Mouse (Mus musculus) midbrain, embryonic 11.5 days (tissue): ENCODE results near the gene Dph5. TPM values are rescaled to one million over a fixed set of nuclear protein-coding genes. Genes with fewer than 3 reads are reported as not detected.

Source experiments
- ATAC-seq: fragments of 200-750 bp; cut with Nextera tagmentation; 2 replicates; pipeline ENCODE4 v1.8.0; 2017; ENCODE audit warnings: moderate TSS enrichment, moderate library complexity; ENCODE audit not compliant: low FRiP score
- DNase-seq: peaks from one replicate; pipeline ENCODE4 v3.0.0; 2015; ENCODE audit warnings: low spot score; ENCODE audit errors: missing footprints
- H3K27ac ChIP-seq: fragments of 300-500 bp; sonication (generic); 2 replicates; pipeline ENCODE4 v1.5.1; 2014; ENCODE audit warnings: low read depth, low read length
- H3K27me3 ChIP-seq: fragments of 300-500 bp; sonication (generic); 2 replicates; pipeline ENCODE4 v1.6.1; 2014; ENCODE audit warnings: mild to moderate bottlenecking, low read length, moderate library complexity, mixed read lengths; ENCODE audit not compliant: control insufficient read depth, insufficient read depth
- H3K36me3 ChIP-seq: fragments of 300-500 bp; sonication (generic); 2 replicates; pipeline ENCODE4 v1.6.1; 2014; ENCODE audit warnings: mild to moderate bottlenecking, low read length, moderate library complexity, mixed read lengths; ENCODE audit not compliant: control insufficient read depth, insufficient read depth
- H3K4me1 ChIP-seq: fragments of 300-500 bp; sonication (generic); 2 replicates; pipeline ENCODE4 v1.6.1; 2014; ENCODE audit warnings: low read length; ENCODE audit not compliant: control insufficient read depth, insufficient read depth
- H3K4me2 ChIP-seq: fragments of 300-500 bp; sonication (generic); 2 replicates; pipeline ENCODE4 v1.6.1; 2014; ENCODE audit warnings: mild to moderate bottlenecking, moderate library complexity
- H3K4me3 ChIP-seq: fragments of 300-500 bp; sonication (generic); 2 replicates; pipeline ENCODE4 v1.5.1; 2014; ENCODE audit warnings: low read depth, low read length
- H3K9ac ChIP-seq: fragments of 300-500 bp; sonication (generic); 2 replicates; pipeline ENCODE4 v1.6.1; 2014; ENCODE audit warnings: low read length
- H3K9me3 ChIP-seq: fragments of 300-500 bp; sonication (generic); 2 replicates; pipeline ENCODE4 v1.6.1; 2016; ENCODE audit warnings: low read length; ENCODE audit not compliant: control insufficient read depth
- WGBS: fragments of 180-500 bp; shearing (Covaris S2); extraction: QIAGEN DNeasy Blood & Tissue Kit; methylation state at CpG from one replicate; pipeline ENCODE4 v1.1.7; 2014; 5-methylcytosine and 5-hydroxymethylcytosine counted together
- polyA plus RNA-seq: library from polyadenylated mRNA; unstranded; fragments of >200 nt; fragmentation: Nextera tagmentation; extraction: Ambion mirVana; gene quantifications from 2 replicates; pipeline ENCODE4 v1.2.1, GENCODE M21; 2014

The Dph5 gene
- 25.2 and 28.4 TPM in 2 replicates for polyA plus RNA-seq

GRCm38 (mm10) chr3:115887427-115888309, at the start of gene Dph5:
Dph5 (plus strand) TSS chr3:115887837.
- WGBS = under 1% methylated on average over 40 of the region's 40 CpGs
- H3K4me3 ChIP-seq = peak within 1 kb of the TSS; percentile 77
- H3K4me1 ChIP-seq = 0 out of 2 replicates have a peak, but pooled peaks cover 2% of the 10 kb centered on the region
- H3K36me3 ChIP-seq = no peaks in the 10 kb centered on the region
- peak; percentile 95 for ATAC-seq
- H3K27ac ChIP-seq = peak within 1 kb of the TSS; percentile 48; the same call in 1 of the 2 replicates
- no peaks in the 10 kb centered on the region for H3K27me3 ChIP-seq
- H3K9ac ChIP-seq = peak within 1 kb of the TSS; percentile 80
- no peaks in the 10 kb centered on the region for H3K9me3 ChIP-seq
- H3K4me2 ChIP-seq = peak within 1 kb of the TSS; percentile 74
- peak; percentile 99 for DNase-seq

DNA sequence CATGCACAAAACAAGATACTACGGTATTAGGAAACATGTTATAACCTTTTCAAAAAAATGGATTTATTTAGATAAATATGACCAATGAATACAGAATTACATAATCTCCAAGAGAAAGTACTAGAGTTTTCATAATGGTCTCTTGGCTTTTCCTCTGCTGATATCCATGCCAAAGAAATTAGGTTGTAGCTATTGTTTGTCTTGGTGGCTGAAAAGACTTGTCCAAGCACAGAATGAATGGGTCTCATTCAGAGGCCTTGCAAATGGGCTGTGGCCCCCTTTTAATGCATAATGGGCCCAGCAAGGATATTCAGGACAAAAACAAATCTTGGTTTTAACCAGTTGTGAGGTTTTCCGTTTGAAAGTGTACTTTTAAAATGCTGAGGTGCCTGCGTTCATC, 43.1 kb upstream of the Dph5 start:
- H3K27me3 ChIP-seq = no peaks in the 10 kb centered on the region
- no peaks in the 10 kb centered on the region for H3K9me3 ChIP-seq
- H3K4me2 ChIP-seq = no peak overlapping the region
- no peaks in the 10 kb centered on the region for H3K36me3 ChIP-seq
- no peak for ATAC-seq
- no peak overlapping the region for H3K27ac ChIP-seq
- WGBS = 37% methylated on average over 3 of the region's 3 CpGs
- H3K9ac ChIP-seq = no peak overlapping the region
- no peak overlapping the region for H3K4me3 ChIP-seq
- no peak for DNase-seq
- no peaks in the 10 kb centered on the region for H3K4me1 ChIP-seq

- H3K9ac ChIP-seq = no peak overlapping the region
- DNase-seq (no peak), ATAC-seq (no peak)
- 76% methylated on average over 5 of the region's 5 CpGs for WGBS
- no peaks in the 10 kb centered on the region for H3K27me3 ChIP-seq
- no peaks in the 10 kb centered on the region for H3K36me3 ChIP-seq
- no peaks in the 10 kb centered on the region for H3K4me1 ChIP-seq
- no peak overlapping the region for H3K4me2 ChIP-seq
- H3K27ac ChIP-seq = no peak overlapping the region
- no peaks in the 10 kb centered on the region for H3K9me3 ChIP-seq
- no peak overlapping the region for H3K4me3 ChIP-seq
Measured at GRCm38 (mm10) chr3:115845032-115845618, 42.5 kb upstream of the Dph5 start.

GRCm38 (mm10) chr3:115845724-115846123, 41.9 kb upstream of the Dph5 start:
- Histone ChIP-seq H3K27me3 (no peaks in the 10 kb centered on the region), H3K36me3 (no peaks in the 10 kb centered on the region), H3K27ac (no peak overlapping the region), H3K9ac (no peak overlapping the region), H3K4me3 (no peak overlapping the region), H3K9me3 (no peaks in the 10 kb centered on the region), H3K4me2 (no peak overlapping the region), H3K4me1 (no peaks in the 10 kb centered on the region)
- WGBS = 50% methylated on average over 1 of the region's 1 CpGs
- ATAC-seq (no peak), DNase-seq (no peak)

DNA sequence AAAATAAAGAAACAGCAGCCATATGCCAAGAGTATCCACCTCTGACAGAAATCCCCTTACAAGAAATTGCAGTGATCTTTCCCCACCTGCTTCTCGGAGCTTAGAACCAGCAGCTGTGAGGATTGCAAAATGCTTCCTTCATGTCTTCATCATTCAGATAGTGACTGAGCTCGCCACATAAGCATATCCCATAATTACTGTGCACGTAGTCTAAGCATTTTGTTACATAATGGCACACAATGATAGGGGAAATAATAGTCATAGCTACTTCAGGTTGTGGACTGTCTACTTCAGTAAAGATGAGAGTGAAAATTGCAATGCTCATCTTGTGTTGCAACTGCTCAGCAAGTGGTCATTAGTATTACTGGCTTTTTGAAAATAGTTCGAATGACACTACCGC, 41.5 kb upstream of the Dph5 start:
- ATAC-seq (no peak), DNase-seq (no peak)
- WGBS = 87% methylated on average over 5 of the region's 5 CpGs
- Histone ChIP-seq H3K27me3 (no peaks in the 10 kb centered on the region), H3K4me2 (no peak overlapping the region), H3K27ac (no peak overlapping the region), H3K9ac (no peak overlapping the region), H3K4me3 (no peak overlapping the region), H3K36me3 (no peaks in the 10 kb centered on the region), H3K9me3 (no peaks in the 10 kb centered on the region), H3K4me1 (no peaks in the 10 kb centered on the region)

GRCm38 (mm10) chr3:115848686-115849480, 38.8 kb upstream of the Dph5 start:
- Histone ChIP-seq H3K4me2 (no peak overlapping the region), H3K36me3 (no peaks in the 10 kb centered on the region), H3K9me3 (no peaks in the 10 kb centered on the region), H3K4me3 (no peak overlapping the region), H3K9ac (no peak overlapping the region), H3K27ac (no peak overlapping the region), H3K27me3 (no peaks in the 10 kb centered on the region), H3K4me1 (no peaks in the 10 kb centered on the region)
- ATAC-seq (no peak), DNase-seq (no peak)
- WGBS = 87% methylated on average over 11 of the region's 11 CpGs

- no peak overlapping the region for H3K4me3 ChIP-seq
- H3K9ac ChIP-seq = no peak overlapping the region
- H3K36me3 ChIP-seq = no peaks in the 10 kb centered on the region
- no peak overlapping the region for H3K4me2 ChIP-seq
- H3K27ac ChIP-seq = no peak overlapping the region
- DNase-seq (no peak), ATAC-seq (no peak)
- H3K9me3 ChIP-seq = no peaks in the 10 kb centered on the region
- 76% methylated on average over 4 of the region's 4 CpGs for WGBS
- H3K27me3 ChIP-seq = no peaks in the 10 kb centered on the region
- no peaks in the 10 kb centered on the region for H3K4me1 ChIP-seq
Measured at GRCm38 (mm10) chr3:115850946-115851345, 36.7 kb upstream of the Dph5 start.

DNA sequence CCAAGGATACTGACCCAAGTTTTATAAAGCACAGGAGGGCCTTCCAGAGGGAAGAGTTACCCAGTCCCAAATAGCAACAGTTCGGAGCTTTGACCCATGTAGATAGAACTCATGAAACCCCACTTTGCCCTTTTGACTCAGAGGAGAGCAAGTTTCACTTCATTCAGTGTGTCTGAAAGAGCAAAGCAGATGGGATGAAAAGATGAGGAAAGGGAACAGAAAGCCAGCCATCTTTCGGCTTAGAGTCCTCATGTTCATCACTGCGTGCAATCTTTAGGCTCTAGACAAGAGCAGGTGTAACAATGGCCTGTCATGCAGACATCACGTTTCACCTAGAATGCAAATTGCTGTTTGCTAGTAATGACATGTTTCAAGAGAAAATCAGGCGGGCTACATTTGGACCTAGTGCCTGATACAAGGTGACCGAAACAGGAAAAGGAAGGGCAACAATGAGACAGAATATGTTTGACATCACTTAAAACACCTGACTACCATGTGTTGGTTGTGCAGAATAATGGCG, 32.9 kb upstream of the Dph5 start:
- WGBS = 91% methylated on average over 7 of the region's 7 CpGs
- no peak for DNase-seq

More for the DNA sequence above, 32.9 kb upstream of the Dph5 start:
- Histone ChIP-seq H3K4me3 (no peak overlapping the region), H3K4me1 (peaks cover 3% of the 10 kb centered on the region; the same call in 1 of the 2 replicates), H3K4me2 (no peak overlapping the region), H3K27me3 (no peaks in the 10 kb centered on the region), H3K27ac (no peak overlapping the region), H3K9me3 (no peaks in the 10 kb centered on the region), H3K36me3 (no peaks in the 10 kb centered on the region), H3K9ac (no peak overlapping the region)
- no peak for ATAC-seq
